Mouse (Mus musculus): ENCODE results near the gene Btk. TPM values are rescaled to one million over a fixed set of nuclear protein-coding genes. Genes with fewer than 3 reads are reported as not detected.

The Btk gene
- 28.6 and 30.1 TPM in 2 replicates for polyA plus RNA-seq (2015; fragmentation: Nextera tagmentation; extraction: Ambion mirVana)

GRCm38 (mm10) chrX:134582888-134583669 is at the start of gene Btk:
TSS of gene Btk (minus strand) at chrX:134583570.

GRCm38 (mm10) chrX:134600659-134601379 is 17.4 kb upstream of the Btk start, which contains the start of the genes Gla and Hnrnph2:
TSS of gene Gla (minus strand) at chrX:134601125.
TSS of gene Hnrnph2 (plus strand) at chrX:134601179.

GRCm38 (mm10) chrX:134585103-134586002 is 2.0 kb upstream of the Btk start, which contains the start of gene Rpl36a:
TSS of gene Rpl36a (plus strand) at chrX:134585654.

GRCm38 (mm10) chrX:134541145-134541954 is 42.0 kb downstream of the Btk start, which contains the start of gene Timm8a1:
TSS of gene Timm8a1 (minus strand) at chrX:134541865.

Other genes starting within 250 kb of the Btk start
- 0.17 and 0.23 TPM in 2 replicates for gene Drp2, start 179.0 kb downstream of the Btk start, polyA plus RNA-seq (2015; fragmentation: Nextera tagmentation; extraction: Ambion mirVana)
- 0.06 TPM in 1 of 2 replicates, not detected in the other for gene Taf7l, start 107.1 kb downstream of the Btk start, polyA plus RNA-seq (2015; fragmentation: Nextera tagmentation; extraction: Ambion mirVana)
- 74.5 TPM in 2 replicates for gene Timm8a1, start 41.7 kb downstream of the Btk start, polyA plus RNA-seq (2015; fragmentation: Nextera tagmentation; extraction: Ambion mirVana)
- 492 and 510 TPM in 2 replicates for gene Rpl36a, start 2.1 kb upstream of the Btk start, polyA plus RNA-seq (2015; fragmentation: Nextera tagmentation; extraction: Ambion mirVana)
- 3.8 and 4.9 TPM in 2 replicates for gene Gla, start 17.6 kb upstream of the Btk start, polyA plus RNA-seq (2015; fragmentation: Nextera tagmentation; extraction: Ambion mirVana)
- gene Hnrnph2, start 17.6 kb upstream of the Btk start, polyA plus RNA-seq (2015; fragmentation: Nextera tagmentation; extraction: Ambion mirVana), result 102 and 103 TPM in 2 replicates
- gene Armcx4, start 102.9 kb upstream of the Btk start, polyA plus RNA-seq (2015; fragmentation: Nextera tagmentation; extraction: Ambion mirVana), result 1.3 and 1.4 TPM in 2 replicates
- gene Armcx1, start 134.4 kb upstream of the Btk start, polyA plus RNA-seq (2015; fragmentation: Nextera tagmentation; extraction: Ambion mirVana), result 11.2 and 13.1 TPM in 2 replicates
- gene Armcx6, start 167.8 kb upstream of the Btk start, polyA plus RNA-seq (2015; fragmentation: Nextera tagmentation; extraction: Ambion mirVana), result 6.8 and 8.3 TPM in 2 replicates
- gene Armcx3, start 173.0 kb upstream of the Btk start, polyA plus RNA-seq (2015; fragmentation: Nextera tagmentation; extraction: Ambion mirVana), result 17.4 and 21.5 TPM in 2 replicates
- gene Armcx2, start 225.7 kb upstream of the Btk start, polyA plus RNA-seq (2015; fragmentation: Nextera tagmentation; extraction: Ambion mirVana), result 12.3 and 14.2 TPM in 2 replicates